Mouse (Mus musculus) splenic B cell, adult 2 months (primary cell): ENCODE results near the gene Dhrs3.

ENCODE experiments used
- DNase-seq: peaks from one replicate; pipeline ENCODE4 v3.0.0-alpha.2; 2011; ENCODE audit warnings: low read depth, low spot score
- H3K27me3 ChIP-seq: 2 replicates; pipeline ENCODE4 v1.6.1; 2012; ENCODE audit warnings: mild to moderate bottlenecking, low read length, moderate library complexity, mixed read lengths; ENCODE audit not compliant: control insufficient read depth, poor library complexity, insufficient read depth, severe bottlenecking
- H3K36me3 ChIP-seq: 2 replicates; pipeline ENCODE4 v1.6.1; 2012; ENCODE audit warnings: mild to moderate bottlenecking, low read length, moderate library complexity, mixed read lengths; ENCODE audit not compliant: control insufficient read depth, poor library complexity, insufficient read depth, severe bottlenecking

Dhrs3 gene

GRCm38 (mm10) chr4:144892133-144892936 lies at the start of gene Dhrs3:
Gene Dhrs3 (plus strand): TSS chr4:144892827.
- Histone ChIP-seq H3K36me3 (no peaks in the 10 kb centered on the region), H3K27me3 (no peaks in the 10 kb centered on the region)
- peak; percentile 90 for DNase-seq

GRCm38 (mm10) chr4:144861756-144862505 lies 30.7 kb upstream of the Dhrs3 start:
- H3K36me3 ChIP-seq = no peaks in the 10 kb centered on the region
- H3K27me3 ChIP-seq = no peaks in the 10 kb centered on the region
- DNase-seq = no peak

GRCm38 (mm10) chr4:144867926-144868325 lies 24.7 kb upstream of the Dhrs3 start:
- no peak for DNase-seq
- H3K27me3 ChIP-seq = no peaks in the 10 kb centered on the region
- no peaks in the 10 kb centered on the region for H3K36me3 ChIP-seq

- no peaks in the 10 kb centered on the region for H3K27me3 ChIP-seq
- DNase-seq = no peak
- H3K36me3 ChIP-seq = no peaks in the 10 kb centered on the region
Measured at GRCm38 (mm10) chr4:144868584-144868983, 24.0 kb upstream of the Dhrs3 start.

- H3K36me3 ChIP-seq = no peaks in the 10 kb centered on the region
- no peaks in the 10 kb centered on the region for H3K27me3 ChIP-seq
- no peak for DNase-seq
Measured at GRCm38 (mm10) chr4:144872905-144873304, 19.7 kb upstream of the Dhrs3 start.

GRCm38 (mm10) chr4:144875576-144876093 lies 17.0 kb upstream of the Dhrs3 start:
- Histone ChIP-seq H3K36me3 (no peaks in the 10 kb centered on the region), H3K27me3 (no peaks in the 10 kb centered on the region)
- DNase-seq = no peak

- no peak for DNase-seq
Measured at GRCm38 (mm10) chr4:144879549-144879948, 13.1 kb upstream of the Dhrs3 start.

GRCm38 (mm10) chr4:144881376-144881775 lies 11.3 kb upstream of the Dhrs3 start:
- Histone ChIP-seq H3K36me3 (no peaks in the 10 kb centered on the region), H3K27me3 (no peaks in the 10 kb centered on the region)
- DNase-seq = no peak

More at GRCm38 (mm10) chr4:144879549-144879948, 13.1 kb upstream of the Dhrs3 start:
- Histone ChIP-seq H3K36me3 (no peaks in the 10 kb centered on the region), H3K27me3 (no peaks in the 10 kb centered on the region)

- Histone ChIP-seq H3K27me3 (no peaks in the 10 kb centered on the region), H3K36me3 (no peaks in the 10 kb centered on the region)
- no peak for DNase-seq
Measured at GRCm38 (mm10) chr4:144882881-144883331, 9.7 kb upstream of the Dhrs3 start.

GRCm38 (mm10) chr4:144886460-144886859 lies 6.2 kb upstream of the Dhrs3 start:
- Histone ChIP-seq H3K36me3 (no peaks in the 10 kb centered on the region), H3K27me3 (no peaks in the 10 kb centered on the region)
- DNase-seq = no peak

GRCm38 (mm10) chr4:144888750-144889149 lies 3.9 kb upstream of the Dhrs3 start:
- H3K36me3 ChIP-seq = no peaks in the 10 kb centered on the region
- H3K27me3 ChIP-seq = no peaks in the 10 kb centered on the region
- DNase-seq = no peak

- no peaks in the 10 kb centered on the region for H3K27me3 ChIP-seq
- H3K36me3 ChIP-seq = no peaks in the 10 kb centered on the region
- no peak for DNase-seq
Measured at GRCm38 (mm10) chr4:144889505-144890301, 2.9 kb upstream of the Dhrs3 start.

- Histone ChIP-seq H3K36me3 (no peaks in the 10 kb centered on the region), H3K27me3 (no peaks in the 10 kb centered on the region)
- peak; percentile 79 for DNase-seq
Measured at GRCm38 (mm10) chr4:144890690-144891120, 1.9 kb upstream of the Dhrs3 start.

- Histone ChIP-seq H3K27me3 (no peaks in the 10 kb centered on the region), H3K36me3 (no peaks in the 10 kb centered on the region)
- peak; percentile 11 for DNase-seq
Measured at GRCm38 (mm10) chr4:144891121-144891711, 1.4 kb upstream of the Dhrs3 start.
